Mouse (Mus musculus) forebrain, embryonic 11.5 days (tissue): Measurements from ENCODE around the gene Iqgap2. TPM values are rescaled to one million over a fixed set of nuclear protein-coding genes. Genes with fewer than 3 reads are reported as not detected.

Source experiments
- ATAC-seq: fragments of 200-750 bp; cut with Nextera tagmentation; replicated peaks from 2 replicates; pipeline ENCODE4 v1.8.0; 2017; ENCODE audit warnings: moderate TSS enrichment; ENCODE audit not compliant: low FRiP score
- DNase-seq: peaks from one replicate; pipeline ENCODE4 v3.0.0-alpha.2; 2017; ENCODE audit warnings: low spot score
- H3K27ac ChIP-seq: fragments of 300-500 bp; sonication (generic); 2 replicates; pipeline ENCODE4 v1.5.1; 2014; ENCODE audit warnings: low read depth, low read length
- H3K27me3 ChIP-seq: fragments of 300-500 bp; sonication (generic); 2 replicates; pipeline ENCODE4 v1.6.1; 2014; ENCODE audit warnings: mild to moderate bottlenecking, low read length, mixed read lengths; ENCODE audit not compliant: control insufficient read depth, insufficient read depth
- H3K36me3 ChIP-seq: fragments of 300-500 bp; sonication (generic); 2 replicates; pipeline ENCODE4 v1.6.1; 2014; ENCODE audit warnings: mild to moderate bottlenecking, low read length, moderate library complexity, mixed read lengths; ENCODE audit not compliant: control insufficient read depth, insufficient read depth
- H3K4me1 ChIP-seq: fragments of 300-500 bp; sonication (generic); replicated peaks from 2 replicates; pipeline ENCODE4 v1.6.1; 2014; ENCODE audit warnings: low read length, mixed read lengths; ENCODE audit not compliant: control insufficient read depth, insufficient read depth
- H3K4me2 ChIP-seq: fragments of 300-500 bp; sonication (generic); 2 replicates; pipeline ENCODE4 v1.6.1; 2014; ENCODE audit warnings: low read depth, mild to moderate bottlenecking, low read length, moderate library complexity, mixed read lengths; ENCODE audit not compliant: severe bottlenecking
- H3K4me3 ChIP-seq: fragments of 300-500 bp; sonication (generic); 2 replicates; pipeline ENCODE4 v1.5.1; 2014; ENCODE audit warnings: low read depth, low read length
- H3K9ac ChIP-seq: fragments of 300-500 bp; sonication (generic); 2 replicates; pipeline ENCODE4 v1.6.1; 2014; ENCODE audit warnings: low read length
- H3K9me3 ChIP-seq: fragments of 300-500 bp; sonication (generic); 2 replicates; pipeline ENCODE4 v1.6.1; 2016; ENCODE audit warnings: low read length, mixed read lengths; ENCODE audit not compliant: control insufficient read depth
- WGBS: fragments of 180-500 bp; shearing (Covaris S2); extraction: QIAGEN DNeasy Blood & Tissue Kit; methylation state at CpG from one replicate; pipeline ENCODE4 v1.1.7; 2014; 5-methylcytosine and 5-hydroxymethylcytosine counted together
- polyA plus RNA-seq: library from polyadenylated mRNA; unstranded; fragments of >200 nt; fragmentation: Nextera tagmentation; extraction: Ambion mirVana; gene quantifications from 2 replicates; pipeline ENCODE4 v1.2.1, GENCODE M21; 2014

Iqgap2 gene
- polyA plus RNA-seq, 1 experiment from 2014 or later, result 20.1 TPM

GRCm38 (mm10) chr13:95629751-95630150 is 262.0 kb downstream of the Iqgap2 start:
- H3K27ac ChIP-seq, result no peak overlapping the region
- ATAC-seq, result no peak

GRCm38 (mm10) chr13:95626696-95627095 is 265.0 kb downstream of the Iqgap2 start:
- H3K4me3 ChIP-seq, result no peak overlapping the region
- no peak overlapping the region for H3K27ac ChIP-seq
- WGBS, result 77% methylated on average over 7 of the region's 7 CpGs
- H3K4me1 ChIP-seq, result no peaks in the 10 kb centered on the region
- ATAC-seq (no peak), DNase-seq (no peak)
- H3K9ac ChIP-seq, result no peak overlapping the region
- H3K36me3 ChIP-seq, result no peaks in the 10 kb centered on the region
- H3K4me2 ChIP-seq, result no peak overlapping the region
- no peaks in the 10 kb centered on the region for H3K9me3 ChIP-seq
- H3K27me3 ChIP-seq, result no peaks in the 10 kb centered on the region

More at GRCm38 (mm10) chr13:95629751-95630150, 262.0 kb downstream of the Iqgap2 start:
- Histone ChIP-seq H3K4me2 (no peak overlapping the region), H3K9ac (no peak overlapping the region), H3K27me3 (no peaks in the 10 kb centered on the region), H3K4me3 (no peak overlapping the region), H3K36me3 (no peaks in the 10 kb centered on the region; the same call in 1 of the 2 replicates), H3K4me1 (no peaks in the 10 kb centered on the region), H3K9me3 (no peaks in the 10 kb centered on the region)
- WGBS, result 85% methylated on average over 10 of the region's 10 CpGs
- DNase-seq, result no peak

GRCm38 (mm10) chr13:95623042-95623441 is 268.7 kb downstream of the Iqgap2 start:
- H3K27me3 ChIP-seq, result no peaks in the 10 kb centered on the region
- ATAC-seq (no peak), DNase-seq (no peak)
- no peak overlapping the region for H3K4me3 ChIP-seq
- 91% methylated on average over 3 of the region's 3 CpGs for WGBS
- H3K36me3 ChIP-seq, result no peaks in the 10 kb centered on the region
- no peak overlapping the region for H3K27ac ChIP-seq
- H3K9me3 ChIP-seq, result no peaks in the 10 kb centered on the region
- no peak overlapping the region for H3K4me2 ChIP-seq
- H3K9ac ChIP-seq, result no peak overlapping the region
- 0 out of 2 replicates have a peak, but pooled peaks cover 2% of the 10 kb centered on the region for H3K4me1 ChIP-seq

DNA sequence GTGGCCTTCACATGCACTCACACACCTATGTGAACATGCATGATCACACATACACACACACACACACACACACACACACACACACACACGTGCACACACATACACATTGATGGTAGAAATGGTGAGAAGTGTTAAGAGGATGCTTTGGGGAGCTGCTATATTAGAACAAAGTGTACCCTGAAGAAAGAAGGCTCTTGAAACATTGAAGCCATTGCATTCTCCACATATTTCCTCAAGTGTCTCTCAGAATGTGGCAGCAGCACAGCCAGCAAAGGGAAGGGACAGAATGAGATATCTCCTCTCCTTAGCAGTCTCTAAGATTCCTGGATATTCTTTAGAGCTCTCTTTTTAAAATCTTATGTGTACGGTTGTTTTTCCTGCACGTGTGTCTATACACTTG is 270.2 kb downstream of the Iqgap2 start:
- Histone ChIP-seq H3K4me1 (peaks cover 4% of the 10 kb centered on the region), H3K27me3 (no peaks in the 10 kb centered on the region), H3K27ac (no peak overlapping the region), H3K9ac (no peak overlapping the region), H3K9me3 (no peaks in the 10 kb centered on the region), H3K4me3 (no peak overlapping the region), H3K4me2 (no peak overlapping the region), H3K36me3 (no peaks in the 10 kb centered on the region)
- ATAC-seq (no peak), DNase-seq (no peak)
- WGBS, result 89% methylated on average over 3 of the region's 3 CpGs

DNA sequence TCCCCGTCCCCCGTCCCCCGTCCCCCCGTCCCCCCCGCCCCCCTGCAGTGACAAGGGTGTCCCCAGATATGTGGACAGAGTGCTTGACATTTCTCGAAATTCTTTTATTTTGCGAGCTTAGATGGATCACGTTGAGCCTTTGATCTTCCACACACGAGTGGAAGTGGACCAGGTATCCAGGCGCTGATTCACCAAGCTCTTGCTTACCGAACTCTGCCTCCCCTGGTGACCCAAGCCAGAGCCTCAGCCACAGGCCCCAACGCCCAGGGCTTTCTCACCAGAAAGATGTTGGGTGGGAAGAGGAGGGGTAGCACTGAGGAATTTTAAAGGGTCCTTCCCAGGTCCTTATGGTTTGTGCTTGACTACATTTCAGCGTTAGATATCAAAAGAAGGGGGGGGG is 272.9 kb downstream of the Iqgap2 start:
- Histone ChIP-seq H3K4me3 (peak overlapping the region; percentile 62), H3K4me2 (peak overlapping the region; percentile 57), H3K36me3 (no peaks in the 10 kb centered on the region), H3K9me3 (no peaks in the 10 kb centered on the region), H3K27ac (no peak overlapping the region), H3K27me3 (no peaks in the 10 kb centered on the region), H3K4me1 (peaks cover 8% of the 10 kb centered on the region), H3K9ac (peak overlapping the region; percentile 92)
- ATAC-seq, result peak; percentile 8; the same call in 1 of the 2 replicates
- DNase-seq, result peak; percentile 50
- 10% methylated on average over 9 of the region's 13 CpGs for WGBS

GRCm38 (mm10) chr13:95618309-95618712 is 273.4 kb downstream of the Iqgap2 start, which contains the start of gene F2r:
Gene F2r (minus strand): TSS chr13:95618487.
- Histone ChIP-seq H3K27me3 (no peaks in the 10 kb centered on the region), H3K36me3 (no peaks in the 10 kb centered on the region), H3K4me3 (peak within 1 kb of the TSS; percentile 62), H3K9me3 (no peaks in the 10 kb centered on the region), H3K9ac (peak within 1 kb of the TSS; percentile 92), H3K4me2 (peak within 1 kb of the TSS; percentile 57), H3K27ac (peak within 1 kb of the TSS; percentile 25; the same call in 1 of the 2 replicates), H3K4me1 (peaks cover 8% of the 10 kb centered on the region)
- DNase-seq, result peak; percentile 95
- ATAC-seq, result peak; percentile 95
- 1% methylated on average over 36 of the region's 42 CpGs for WGBS

DNA sequence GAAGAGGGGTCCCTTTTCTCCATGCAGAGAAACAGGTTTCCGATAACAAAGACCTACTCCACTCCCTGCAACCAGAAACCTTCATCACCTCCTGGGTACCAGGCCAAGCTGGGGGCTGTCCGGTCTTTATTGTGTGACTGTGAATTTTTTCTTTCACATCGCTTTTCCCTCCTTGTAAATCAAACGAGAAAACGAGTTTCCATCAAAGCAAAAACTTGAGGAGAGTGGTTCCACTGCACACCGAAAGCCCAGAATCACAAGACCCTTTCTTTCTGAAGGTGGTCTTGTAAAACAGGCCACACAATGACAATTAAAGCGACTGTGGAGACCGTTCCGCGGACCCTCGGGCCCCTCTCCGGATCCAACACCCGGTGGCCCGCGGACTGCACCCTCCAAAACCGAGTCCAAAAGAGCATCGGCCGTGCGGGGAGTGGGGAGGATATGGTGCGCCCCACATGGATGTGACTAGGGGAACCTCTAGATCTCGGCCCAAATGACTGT is 274.0 kb downstream of the Iqgap2 start:
- Histone ChIP-seq H3K9ac (peak overlapping the region; percentile 92), H3K27me3 (no peaks in the 10 kb centered on the region), H3K4me1 (peaks cover 8% of the 10 kb centered on the region), H3K4me2 (peak overlapping the region; percentile 57), H3K9me3 (no peaks in the 10 kb centered on the region), H3K4me3 (peak overlapping the region; percentile 62), H3K27ac (peak overlapping the region; percentile 25; the same call in 1 of the 2 replicates), H3K36me3 (no peaks in the 10 kb centered on the region)
- WGBS, result under 1% methylated on average over 21 of the region's 21 CpGs
- peak; percentile 75 for DNase-seq
- ATAC-seq, result peak; percentile 40

DNA sequence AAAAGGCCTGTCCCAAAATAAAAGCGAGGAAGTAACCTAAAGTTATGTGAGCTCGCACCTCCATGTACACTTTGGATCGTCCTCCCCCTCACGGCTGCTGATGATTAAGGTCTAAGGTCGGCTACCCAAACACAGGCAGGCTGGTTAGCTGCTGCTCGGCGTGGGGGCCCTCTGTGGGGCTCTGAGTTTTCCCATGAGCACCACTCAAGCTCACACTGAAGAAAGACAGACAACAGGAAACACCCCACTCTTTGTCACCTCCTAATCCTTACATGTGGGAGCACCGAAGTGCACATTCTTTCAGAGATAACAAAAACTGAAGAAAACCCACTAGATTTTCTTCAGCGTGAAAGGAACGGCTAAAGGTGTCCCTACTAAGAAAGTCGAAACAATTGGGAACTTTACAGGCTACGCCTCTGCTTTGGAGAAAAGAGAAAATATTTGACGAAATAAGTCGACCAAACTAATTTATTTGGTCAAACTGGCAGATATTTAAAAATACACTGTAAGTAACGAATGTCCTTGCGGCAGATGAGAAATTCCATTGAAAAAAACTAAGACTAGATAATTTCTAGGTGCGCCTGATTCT is 274.5 kb downstream of the Iqgap2 start:
- ATAC-seq (0 out of 2 replicates have a peak, but pooled peaks have one; percentile 28), DNase-seq (peak; percentile 56)
- peaks cover 8% of the 10 kb centered on the region for H3K4me1 ChIP-seq
- no peaks in the 10 kb centered on the region for H3K9me3 ChIP-seq
- H3K9ac ChIP-seq, result peak overlapping the region; percentile 92
- 7% methylated on average over 17 of the region's 17 CpGs for WGBS
- H3K36me3 ChIP-seq, result no peaks in the 10 kb centered on the region
- H3K4me3 ChIP-seq, result peak overlapping the region; percentile 62
- H3K27ac ChIP-seq, result no peak overlapping the region
- H3K4me2 ChIP-seq, result peak overlapping the region; percentile 57
- no peaks in the 10 kb centered on the region for H3K27me3 ChIP-seq

GRCm38 (mm10) chr13:95616512-95616911 is 275.2 kb downstream of the Iqgap2 start:
- Histone ChIP-seq H3K9ac (peak overlapping the region; percentile 92), H3K9me3 (no peaks in the 10 kb centered on the region), H3K27ac (no peak overlapping the region), H3K4me2 (peak overlapping the region; percentile 57), H3K27me3 (no peaks in the 10 kb centered on the region), H3K4me1 (peaks cover 8% of the 10 kb centered on the region), H3K4me3 (peak overlapping the region; percentile 62), H3K36me3 (no peaks in the 10 kb centered on the region)
- peak; percentile 50 for DNase-seq
- no peak for ATAC-seq
- 68% methylated on average over 11 of the region's 11 CpGs for WGBS
